Mouse (Mus musculus): ENCODE measurements around the gene Itga1. TPM values are rescaled to one million over a fixed set of nuclear protein-coding genes. Genes with fewer than 3 reads are reported as not detected.

The Itga1 gene
- total RNA-seq, 2 experiments from 2014 or later, result 12.8 to 18.7 TPM

DNA sequence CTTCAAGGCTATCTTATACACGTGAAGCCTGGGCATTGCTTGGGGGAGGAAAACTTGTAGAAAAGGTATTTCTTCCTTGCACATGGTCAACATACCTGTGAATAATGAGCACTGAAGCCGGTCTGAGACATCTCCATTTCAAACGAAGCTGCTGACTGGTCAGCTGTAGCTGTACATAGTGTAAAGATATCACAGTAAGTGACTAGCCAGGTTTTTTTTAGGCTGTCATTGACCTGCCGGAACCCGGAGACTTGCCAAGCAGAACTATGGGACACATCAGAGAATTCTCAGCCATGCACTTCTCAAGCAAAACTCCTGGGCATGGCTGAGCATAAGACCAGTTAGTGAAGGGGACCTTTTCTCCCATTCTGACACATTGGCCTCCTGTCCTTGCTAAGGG, 99.6 kb downstream of the Itga1 start:
- ATAC-seq (replicated peaks; ENCODE audit: poor library complexity, severe bottlenecking), result no peak

- peak; percentile 78 for ATAC-seq (replicated peaks; ENCODE audit: poor library complexity, severe bottlenecking)
Measured at GRCm38 (mm10) chr13:114999582-114999981, 102.2 kb downstream of the Itga1 start.

DNA sequence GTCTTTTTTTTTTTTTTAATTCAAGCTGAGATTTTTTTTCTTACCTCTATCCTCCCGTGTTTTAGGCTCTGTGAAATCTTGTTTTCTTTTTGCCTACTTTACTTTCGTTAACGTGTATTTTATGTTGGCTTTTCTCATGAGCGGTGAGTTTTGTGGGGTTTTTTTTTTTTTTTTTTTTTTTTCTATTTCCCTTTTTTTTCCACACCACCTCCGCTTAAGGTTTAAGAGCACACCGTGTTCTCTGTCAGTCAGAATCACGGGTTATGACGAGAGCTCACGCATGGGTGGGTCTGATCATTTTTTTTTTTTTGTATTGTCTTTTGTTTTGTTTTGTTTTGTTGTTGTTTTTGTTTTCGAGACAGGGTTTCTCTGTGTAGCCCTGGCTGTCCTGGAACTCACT, 103.7 kb downstream of the Itga1 start:
- ATAC-seq (replicated peaks; ENCODE audit: poor library complexity, severe bottlenecking), result no peak

- no peak for ATAC-seq (replicated peaks; ENCODE audit: poor library complexity, severe bottlenecking)
Measured at GRCm38 (mm10) chr13:114992260-114993014, 109.3 kb downstream of the Itga1 start.

GRCm38 (mm10) chr13:114987668-114988067, 114.1 kb downstream of the Itga1 start:
- no peak for ATAC-seq (replicated peaks; ENCODE audit: poor library complexity, severe bottlenecking)

DNA sequence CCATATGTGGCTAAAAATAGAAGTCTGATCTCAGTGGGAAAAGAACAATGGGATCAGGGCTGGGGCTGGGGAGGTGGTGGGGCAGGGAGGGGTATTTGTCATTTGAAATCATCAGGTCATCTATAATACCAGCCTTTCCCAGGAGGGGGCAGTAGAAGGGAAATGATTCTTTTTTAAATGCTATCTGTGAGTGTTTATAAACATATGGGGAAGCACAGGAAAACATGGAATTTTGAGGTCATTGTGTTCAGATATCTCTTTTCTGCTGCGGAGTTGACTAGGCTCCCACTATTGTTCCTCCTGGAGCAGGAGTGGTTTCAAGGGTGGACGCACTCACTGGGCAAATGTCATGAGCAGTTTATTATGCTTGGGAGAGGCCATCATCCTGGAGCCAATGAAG, 114.6 kb downstream of the Itga1 start:
- ATAC-seq (replicated peaks; ENCODE audit: poor library complexity, severe bottlenecking), result peak; percentile 65

DNA sequence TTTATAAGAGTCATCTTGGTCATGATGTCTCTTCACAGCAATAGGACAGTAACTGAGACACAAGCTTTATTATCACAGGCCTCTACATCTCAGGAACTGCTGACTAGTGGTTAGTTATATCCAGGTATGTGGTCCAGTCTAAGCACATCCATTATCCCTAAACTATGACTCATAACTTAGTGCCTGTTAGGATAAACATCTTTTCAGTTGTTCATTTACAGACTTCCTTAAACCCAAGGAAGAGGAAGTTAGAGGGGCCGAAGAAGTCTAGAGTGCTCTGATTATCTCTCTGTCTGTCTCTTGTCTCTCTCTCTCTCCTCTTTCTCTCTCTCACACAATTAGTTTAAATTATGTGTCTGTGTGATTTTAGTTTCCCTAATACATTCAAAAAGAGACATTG, 117.1 kb downstream of the Itga1 start:
- ATAC-seq (replicated peaks; ENCODE audit: poor library complexity, severe bottlenecking), result peak; percentile 64

- no peak for ATAC-seq (replicated peaks; ENCODE audit: poor library complexity, severe bottlenecking)
Measured at GRCm38 (mm10) chr13:114983116-114983515, 118.6 kb downstream of the Itga1 start.

- ATAC-seq (replicated peaks; ENCODE audit: poor library complexity, severe bottlenecking), result peak; percentile 62
Measured at GRCm38 (mm10) chr13:114980831-114981419, 120.8 kb downstream of the Itga1 start.

GRCm38 (mm10) chr13:114974484-114975042, 127.2 kb downstream of the Itga1 start:
- ATAC-seq (replicated peaks; ENCODE audit: poor library complexity, severe bottlenecking), result no peak

GRCm38 (mm10) chr13:114971905-114972304, 129.9 kb downstream of the Itga1 start:
- ATAC-seq (replicated peaks; ENCODE audit: poor library complexity, severe bottlenecking), result no peak

GRCm38 (mm10) chr13:114964233-114964632, 137.5 kb downstream of the Itga1 start:
- ATAC-seq (replicated peaks; ENCODE audit: poor library complexity, severe bottlenecking), result peak; percentile 100

DNA sequence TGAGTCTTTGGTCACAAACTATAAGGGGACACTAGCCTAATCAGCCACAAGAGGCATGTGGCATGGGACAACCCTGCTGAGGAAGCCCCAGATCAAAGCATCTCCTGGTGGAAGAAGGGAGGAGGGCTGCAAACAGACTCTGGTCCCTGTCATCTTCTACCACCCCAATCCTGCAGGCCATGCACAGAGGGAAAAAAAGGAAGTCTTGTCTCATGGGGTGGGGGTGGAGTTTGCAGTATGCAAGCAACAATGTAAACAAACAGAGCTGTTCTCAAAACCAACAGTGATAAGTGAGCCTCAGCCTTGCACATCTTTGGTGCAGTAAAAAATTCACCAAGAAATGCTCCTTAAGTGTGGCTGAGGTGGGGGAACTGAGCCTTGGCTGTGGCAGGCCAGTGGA, 147.2 kb downstream of the Itga1 start:
- ATAC-seq (replicated peaks; ENCODE audit: poor library complexity, severe bottlenecking), result peak; percentile 54; the same call in 1 of the 2 replicates

GRCm38 (mm10) chr13:114933541-114933940, 168.2 kb downstream of the Itga1 start:
- ATAC-seq (replicated peaks; ENCODE audit: poor library complexity, severe bottlenecking), result no peak

- peak; percentile 84 for ATAC-seq (replicated peaks; ENCODE audit: poor library complexity, severe bottlenecking)
Measured at GRCm38 (mm10) chr13:114931775-114932294, 169.9 kb downstream of the Itga1 start, which contains the start of gene Itga2. Gene Itga2 (minus strand): TSS chr13:114932100.

- ATAC-seq (replicated peaks; ENCODE audit: poor library complexity, severe bottlenecking), result peak; percentile 34
Measured at GRCm38 (mm10) chr13:114930996-114931649, 170.6 kb downstream of the Itga1 start.

DNA sequence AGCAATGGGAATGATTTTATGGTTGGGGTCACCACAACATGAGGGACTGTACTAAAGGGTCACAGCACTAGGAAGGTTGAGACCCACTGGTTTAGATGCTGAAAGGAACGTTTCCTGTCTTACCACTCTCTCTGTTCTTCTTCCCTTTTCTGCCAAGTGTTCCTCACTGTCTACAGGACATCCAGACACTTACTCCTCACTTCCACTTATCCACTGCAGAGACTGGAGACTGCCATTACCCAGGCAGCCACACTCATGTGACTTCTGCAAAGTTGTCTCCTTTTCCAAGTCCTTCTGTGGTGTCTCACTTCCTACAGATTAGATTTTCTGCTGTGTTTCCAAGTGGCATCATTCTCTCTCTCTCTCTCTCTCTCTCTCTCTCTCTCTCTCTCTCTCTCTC, 177.0 kb downstream of the Itga1 start:
- peak; percentile 100 for ATAC-seq (replicated peaks; ENCODE audit: poor library complexity, severe bottlenecking)

- no peak for ATAC-seq (replicated peaks; ENCODE audit: poor library complexity, severe bottlenecking)
Measured at GRCm38 (mm10) chr13:114923331-114923730, 178.4 kb downstream of the Itga1 start.

DNA sequence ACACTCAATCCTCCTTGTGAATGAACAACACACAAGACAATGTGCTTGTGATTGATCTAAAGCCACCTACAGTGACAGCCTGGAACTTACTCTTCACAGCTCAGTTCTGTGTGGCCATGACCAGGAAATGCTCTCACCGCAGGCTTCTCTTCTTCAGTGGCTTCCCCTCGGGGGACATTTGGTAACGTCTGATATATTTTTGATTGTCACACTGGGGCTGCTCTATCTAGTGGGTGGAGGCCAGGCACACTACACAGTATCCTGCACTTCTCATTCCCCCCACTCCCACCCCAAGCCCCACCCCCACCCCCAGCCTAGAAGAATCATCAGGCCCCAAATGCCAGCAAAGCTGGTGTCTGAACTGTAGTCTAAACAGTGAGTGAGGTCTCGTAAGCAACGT, 186.0 kb downstream of the Itga1 start:
- ATAC-seq (replicated peaks; ENCODE audit: poor library complexity, severe bottlenecking), result peak; percentile 92

GRCm38 (mm10) chr13:114914963-114915362, 186.8 kb downstream of the Itga1 start:
- ATAC-seq (replicated peaks; ENCODE audit: poor library complexity, severe bottlenecking), result no peak

- peak; percentile 52 for ATAC-seq (replicated peaks; ENCODE audit: poor library complexity, severe bottlenecking)
Measured at GRCm38 (mm10) chr13:114914559-114914958, 187.2 kb downstream of the Itga1 start.
